Mouse (Mus musculus) liver, embryonic 14.5 days (tissue): ENCODE results near the gene Gstm1. TPM values are rescaled to one million over a fixed set of nuclear protein-coding genes. Genes with fewer than 3 reads are reported as not detected.
"Not testable (repeated sequence)": the region's sequence is repeated elsewhere in the genome, so short reads cannot be mapped to it uniquely, and the experiment has no call there.

ENCODE experiments used
- ATAC-seq: fragments of 200-750 bp; cut with Nextera tagmentation; 2 replicates; pipeline ENCODE4 v1.8.0; 2017; ENCODE audit warnings: moderate number of reproducible peaks, mild to moderate bottlenecking, moderate library complexity; ENCODE audit not compliant: insufficient read depth
- DNase-seq, 3 experiments: peaks; one replicate each; pipeline ENCODE4 v3.0.0-alpha.2; 2012 to 2013; ENCODE audit warnings: low read depth in 3 of 3, low spot score in 3 of 3
- H3K27ac ChIP-seq: fragments of 300-500 bp; sonication (generic); 2 replicates; pipeline ENCODE4 v1.5.1; 2014; ENCODE audit warnings: moderate library complexity, mild to moderate bottlenecking, control low read depth, inconsistent platforms
- H3K27me3 ChIP-seq: fragments of 300-500 bp; sonication (generic); 2 replicates; pipeline ENCODE4 v1.6.1; 2014; ENCODE audit warnings: mild to moderate bottlenecking, low read length, moderate library complexity; ENCODE audit not compliant: control insufficient read depth, insufficient read depth
- H3K36me3 ChIP-seq: fragments of 300-500 bp; sonication (generic); replicated peaks from 2 replicates; pipeline ENCODE4 v1.6.1; 2014; ENCODE audit warnings: low read depth; ENCODE audit not compliant: control insufficient read depth, insufficient read depth
- H3K4me1 ChIP-seq, 2 experiments: fragments of 200-500 bp in 1 of 2; fragments of 300-500 bp in 1 of 2; sonication (generic) in 1 of 2; replicated peaks; 2 replicates each; pipeline ENCODE4 v1.6.1; 2012 to 2014; ENCODE audit warnings: antibody characterized with exemption in 1 of 2, inconsistent platforms in 1 of 2, low read length in 1 of 2; ENCODE audit not compliant: control insufficient read depth in 2 of 2, insufficient read depth in 2 of 2
- H3K4me2 ChIP-seq: fragments of 300-500 bp; sonication (generic); 2 replicates; pipeline ENCODE4 v1.6.1; 2014; ENCODE audit warnings: low read depth, mild to moderate bottlenecking, control low read depth, moderate library complexity
- H3K4me3 ChIP-seq, 2 experiments: fragments of 200-500 bp in 1 of 2; fragments of 300-500 bp in 1 of 2; sonication (generic) in 1 of 2; 2 replicates each; pipeline ENCODE4 v1.5.1; 2012 to 2014; ENCODE audit warnings: low read depth in 2 of 2, low read length in 2 of 2, mild to moderate bottlenecking in 2 of 2, control low read depth in 1 of 2, inconsistent platforms in 1 of 2, moderate library complexity in 1 of 2; ENCODE audit not compliant: insufficient read depth in 1 of 2
- H3K9ac ChIP-seq: fragments of 300-500 bp; sonication (generic); replicated peaks from 2 replicates; pipeline ENCODE4 v1.6.1; 2014; ENCODE audit warnings: mild to moderate bottlenecking, control low read depth, moderate library complexity
- H3K9me3 ChIP-seq: fragments of 300-500 bp; sonication (generic); 2 replicates; pipeline ENCODE4 v1.6.1; 2016; ENCODE audit warnings: low read length, mixed read lengths; ENCODE audit not compliant: control insufficient read depth
- CTCF ChIP-seq: IDR thresholded peaks from 2 replicates; pipeline ENCODE4 v1.5.1; 2016; ENCODE audit warnings: antibody characterized with exemption, low read depth, control low read depth
- EP300 ChIP-seq: IDR thresholded peaks from 2 replicates; pipeline ENCODE4 v1.6.1; 2016; ENCODE audit warnings: antibody characterized with exemption, low read depth
- WGBS: fragments of 180-500 bp; shearing (Covaris S2); extraction: QIAGEN DNeasy Blood & Tissue Kit; methylation state at CpG from one replicate; pipeline ENCODE4 v1.1.7; 2014; ENCODE audit not compliant: insufficient replicate concordance; 5-methylcytosine and 5-hydroxymethylcytosine counted together
- polyA plus RNA-seq, 2 experiments: library from polyadenylated mRNA; depleted of rRNA in 1 of 2; stranded (reverse) in 1 of 2; unstranded in 1 of 2; fragments of >200 nt; fragmentation: Nextera tagmentation in 1 of 2; extraction: Ambion mirVana in 1 of 2; gene quantifications; 2 replicates each; pipeline versions ENCODE4 v1.2.1 to v1.2.3; 2012 to 2014

The Gstm1 gene
- polyA plus RNA-seq, 2 experiments, result 124 to 275 TPM

DNA sequence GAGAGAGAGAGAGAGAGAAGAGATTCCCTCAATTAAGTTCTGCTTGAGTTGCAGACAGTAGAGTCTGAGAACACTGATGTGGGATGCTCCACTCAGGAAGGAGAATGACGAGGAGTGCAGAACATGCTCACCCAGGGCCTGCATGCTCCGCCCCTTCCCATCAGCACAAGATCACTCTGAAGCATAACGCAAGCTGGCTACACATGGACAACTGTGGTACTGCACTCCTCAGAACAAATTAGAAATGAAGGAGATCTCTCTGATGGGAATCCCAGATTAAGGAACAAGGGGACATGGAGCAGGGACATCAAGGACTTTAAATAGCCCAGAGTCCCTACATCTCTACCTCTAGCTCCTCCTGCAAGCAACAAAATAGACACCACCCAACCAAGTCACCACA is 36.5 kb downstream of the Gstm1 start:
- H3K27ac ChIP-seq, result no peak overlapping the region

DNA sequence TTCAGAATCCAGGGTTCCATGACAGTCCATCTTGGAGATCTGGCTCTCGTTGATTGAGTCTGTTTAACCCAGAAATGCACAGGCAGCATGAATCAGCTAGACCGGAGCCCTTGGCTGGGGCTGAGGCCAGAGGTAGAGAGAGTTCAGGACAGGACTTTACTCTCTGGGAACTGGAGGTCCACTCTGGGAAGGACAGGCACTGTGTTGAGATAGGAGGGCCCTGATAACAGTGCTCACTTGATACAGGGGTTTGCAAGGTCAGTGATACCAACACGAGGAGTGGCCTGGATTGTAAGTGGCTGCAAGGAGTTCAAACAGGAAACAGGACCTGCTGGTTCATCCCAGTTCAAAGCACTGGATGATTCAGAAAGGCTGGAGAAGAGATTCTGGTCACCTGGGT is 40.1 kb downstream of the Gstm1 start:
- ATAC-seq (no peak), DNase-seq (no peak)
- TF ChIP-seq CTCF (no peak), EP300 (no peak)
- H3K4me3 ChIP-seq, result no peak overlapping the region
- H3K9ac ChIP-seq, result no peak overlapping the region
- no peaks in the 10 kb centered on the region for H3K9me3 ChIP-seq
- 41% methylated on average over 3 of the region's 3 CpGs for WGBS
- H3K4me2 ChIP-seq, result no peak overlapping the region
- H3K4me1 ChIP-seq, result peaks cover 0 to 9% of the 10 kb centered on the region in 2 experiments; a peak in 2 of 4 replicates
- H3K36me3 ChIP-seq, result no peaks in the 10 kb centered on the region
- H3K27me3 ChIP-seq, result no peaks in the 10 kb centered on the region
- H3K27ac ChIP-seq, result no peak overlapping the region

More for the DNA sequence above, 36.5 kb downstream of the Gstm1 start:
- Histone ChIP-seq H3K9ac (no peak overlapping the region), H3K4me2 (no peak overlapping the region), H3K27me3 (no peaks in the 10 kb centered on the region), H3K4me3 (no peak overlapping the region), H3K4me1 (peaks cover 0 to 6% of the 10 kb centered on the region in 2 experiments; a peak in 2 of 4 replicates), H3K9me3 (no peaks in the 10 kb centered on the region), H3K36me3 (no peaks in the 10 kb centered on the region)
- DNase-seq (no peak), ATAC-seq (no peak)
- TF ChIP-seq CTCF, result no peak
- no peak for TF ChIP-seq EP300
- 66% methylated on average over 3 of the region's 3 CpGs for WGBS

DNA sequence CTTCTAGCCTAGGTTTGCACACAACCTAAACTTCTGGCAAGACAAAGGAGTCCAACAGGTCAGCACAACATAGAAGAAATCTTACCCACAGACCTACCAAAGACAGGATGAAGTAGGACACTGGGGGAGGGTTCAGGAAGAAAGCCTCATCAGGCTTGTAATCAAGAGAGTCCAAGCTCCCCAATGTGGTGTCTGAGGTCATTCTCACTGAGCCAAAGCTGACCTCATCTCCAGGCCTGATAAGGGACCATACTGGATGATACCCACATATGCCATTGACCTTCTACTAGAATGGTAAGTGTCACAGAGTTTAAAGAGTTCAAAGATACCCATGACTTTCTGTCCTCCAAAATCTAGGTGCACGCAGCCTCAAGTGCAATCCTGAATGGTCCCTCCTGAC is 43.5 kb downstream of the Gstm1 start:
- H3K9me3 ChIP-seq, result no peaks in the 10 kb centered on the region
- DNase-seq (no peak), ATAC-seq (no peak)
- no peak overlapping the region for H3K27ac ChIP-seq
- no peaks in the 10 kb centered on the region for H3K27me3 ChIP-seq
- no peak overlapping the region for H3K4me2 ChIP-seq
- no peak for TF ChIP-seq CTCF
- no peak for TF ChIP-seq EP300
- H3K4me3 ChIP-seq, result no peak overlapping the region
- H3K36me3 ChIP-seq, result no peaks in the 10 kb centered on the region
- no peak overlapping the region for H3K9ac ChIP-seq
- WGBS, result 75% methylated on average over 1 of the region's 1 CpGs
- peaks cover 0 to 16% of the 10 kb centered on the region in 2 experiments; a peak in 2 of 4 replicates for H3K4me1 ChIP-seq

DNA sequence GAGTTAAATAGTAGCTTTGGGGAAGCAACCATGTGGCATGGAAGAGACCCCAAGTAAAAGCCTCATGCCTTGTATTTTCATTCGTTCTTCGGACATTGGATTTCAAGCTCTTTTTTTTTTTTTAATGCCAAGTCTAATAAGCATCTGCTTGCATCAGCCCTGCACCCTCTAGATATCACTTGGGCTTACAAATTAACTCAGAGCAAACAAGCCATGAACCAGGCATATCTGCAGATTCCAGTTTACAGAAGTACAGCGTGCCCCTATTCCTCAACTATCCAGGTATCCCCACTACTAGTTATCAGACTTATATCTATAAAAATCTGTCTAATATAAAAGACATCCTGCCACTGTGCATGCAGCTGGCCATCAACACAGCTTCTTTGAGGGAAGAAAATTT is 45.7 kb downstream of the Gstm1 start:
- H3K27me3 ChIP-seq, result no peaks in the 10 kb centered on the region
- no peaks in the 10 kb centered on the region for H3K36me3 ChIP-seq
- no peak for DNase-seq
- ATAC-seq, result no peak
- H3K9me3 ChIP-seq, result no peaks in the 10 kb centered on the region
- no peak overlapping the region for H3K4me3 ChIP-seq
- no peak overlapping the region for H3K4me2 ChIP-seq
- H3K4me1 ChIP-seq, result peaks cover 0 to 11% of the 10 kb centered on the region in 2 experiments; a peak in 2 of 4 replicates
- no peak overlapping the region for H3K9ac ChIP-seq
- 60% methylated on average over 3 of the region's 3 CpGs for WGBS
- H3K27ac ChIP-seq, result no peak overlapping the region
- TF ChIP-seq EP300 (no peak), CTCF (no peak)

DNA sequence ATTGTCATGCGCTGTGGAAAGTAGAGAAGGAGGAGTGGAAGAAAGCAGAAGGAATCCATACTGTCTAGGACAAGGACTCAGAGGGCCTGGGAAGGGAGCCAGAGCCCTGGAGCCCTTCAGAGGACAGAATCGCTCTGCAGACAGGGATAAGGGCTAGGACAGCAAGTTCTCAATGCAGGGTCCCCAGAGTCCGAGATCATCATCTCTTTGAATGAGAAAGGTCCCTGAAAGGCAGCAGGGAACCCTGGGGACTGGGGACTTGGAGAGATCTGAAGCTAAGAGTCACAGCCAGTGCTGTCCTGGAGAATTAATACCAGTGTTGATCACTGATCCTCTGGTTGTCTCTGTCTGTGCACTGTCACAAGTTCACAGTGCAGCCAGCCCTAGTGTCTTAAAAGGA is 46.7 kb downstream of the Gstm1 start:
- not testable (repeated sequence) for H3K9me3 ChIP-seq, H3K9ac ChIP-seq, H3K4me2 ChIP-seq, H3K27ac ChIP-seq, H3K27me3 ChIP-seq, ATAC-seq, H3K4me3 ChIP-seq, DNase-seq, H3K36me3 ChIP-seq
- WGBS, result 41% methylated on average over 3 of the region's 3 CpGs
- peaks cover 0 to 11% of the 10 kb centered on the region in 2 experiments; a peak in 2 of 4 replicates for H3K4me1 ChIP-seq
